Mouse (Mus musculus): ENCODE measurements at regions not wholly inside any gene's neighbourhood (a gene's known extent, or its start where the extent isn't known, plus 50 kb on each side); places are given as distances from the start of the nearest gene placed in this dataset.

DNA sequence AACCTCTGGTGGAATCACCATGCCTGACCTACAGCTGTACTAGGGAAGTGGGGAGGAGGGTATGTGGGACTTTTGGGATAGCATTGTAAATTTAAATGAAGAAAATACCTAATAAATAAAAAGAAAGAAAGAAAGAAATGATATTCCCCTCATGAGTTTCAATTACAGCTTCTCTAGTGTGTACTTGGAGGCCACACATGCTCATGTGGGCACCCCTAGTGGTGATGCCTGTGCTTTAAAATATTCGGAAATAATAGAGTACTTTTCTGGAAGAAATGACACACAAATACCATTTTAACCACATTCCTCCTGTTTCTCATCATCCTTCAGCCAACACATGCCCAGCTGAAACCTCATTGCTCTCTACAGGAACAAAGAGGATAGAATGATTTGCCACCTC is 1034.4 kb downstream of the Tlr4 start:
- TF ChIP-seq CTCF (IDR thresholded peaks at IDR 0.05; ENCODE audit: low read depth) (no peak), EP300 (optimal IDR thresholded peaks at IDR 0.05) (no peak)

Measured in stomach, postnatal 0 days (tissue).